Mouse (Mus musculus): ENCODE measurements around the gene 1700030J22Rik. TPM values are rescaled to one million over a fixed set of nuclear protein-coding genes. Genes with fewer than 3 reads are reported as not detected.

The 1700030J22Rik gene
- total RNA-seq, 2 experiments from 2014 or later: 11.1 to 13.3 TPM

- intact Hi-C loops (cut with DNase I): loop anchor here (2.0 to 5.0 kb wide), 2 partner anchors 57 to 71 kb away; partner anchors contain the start of genes 1700030J22Rik and Gcsh
- peak; percentile 90 to 91 for DNase-seq (ENCODE audit: low spot score in 2 of 2)
Measured at GRCm38 (mm10) chr8:116921337-116922059, 57.3 kb downstream of the 1700030J22Rik start, which contains the start of the genes Cmc2 and Cenpn. Gene Cmc2 (minus strand): TSS chr8:116921455. Gene Cenpn (plus strand): TSS chr8:116921730.

GRCm38 (mm10) chr8:116921005-116921336 lies 57.8 kb downstream of the 1700030J22Rik start:
- DNase-seq (ENCODE audit: low spot score in 2 of 2): no peak
- intact Hi-C loops (cut with DNase I): loop anchor here (5.0 kb wide), 1 partner anchor 71 kb away; the partner anchor contains the start of gene Gcsh

Other genes with a start within 250 kb of the 1700030J22Rik start
- gene Cdyl2, start 246.0 kb downstream of the 1700030J22Rik start, total RNA-seq (2021): 10 to 100 TPM; 20.2 to 28.4 TPM
- 10 to 100 TPM; 15.9 to 20.2 TPM for gene Cmc2, start 57.5 kb downstream of the 1700030J22Rik start, total RNA-seq (2021)
- gene Cenpn, start 57.2 kb downstream of the 1700030J22Rik start, total RNA-seq (2021): 1 to 10 TPM; 1.3 to 1.6 TPM
- gene Atmin, start 35.6 kb downstream of the 1700030J22Rik start, total RNA-seq (2021): 10 to 100 TPM; 60.8 to 62.8 TPM
- 10 to 100 TPM; 35.3 to 39.1 TPM for gene Gcsh, start 14.6 kb upstream of the 1700030J22Rik start, total RNA-seq (2021)
- gene Pkd1l2, start 103.5 kb upstream of the 1700030J22Rik start, total RNA-seq (2021): under 1 TPM in 1 of 2 experiments, not detected in 1; 0.07 TPM
- not detected for gene Bco1, start 116.9 kb upstream of the 1700030J22Rik start, total RNA-seq (2021)
- 10 to 100 TPM; 16.8 to 17.9 TPM for gene Gan, start 179.2 kb upstream of the 1700030J22Rik start, total RNA-seq (2021)